Mouse (Mus musculus): ENCODE data around the gene 2410004P03Rik. TPM values are rescaled to one million over a fixed set of nuclear protein-coding genes. Genes with fewer than 3 reads are reported as not detected.

The 2410004P03Rik gene
- total RNA-seq (2014; fragmentation: Nextera tagmentation): not detected in 2 replicates
- total RNA-seq (2017): 0.05 and 0.35 TPM in 2 replicates
- not detected in 2 replicates for polyA plus RNA-seq (2012)

- H3K36me3 ChIP-seq (replicated peaks): no peaks in the 10 kb centered on the region
- ATAC-seq (ENCODE audit: extremely low read depth, insufficient number of reproducible peaks, low FRiP score, poor library complexity, severe bottlenecking) (no peak), DNase-seq (ENCODE audit: low spot score) (no peak)
- TF ChIP-seq CTCF (IDR thresholded peaks at IDR 0.05; ENCODE audit: low read depth, low read length): peak; percentile 19; the same call in 1 of the 2 replicates
- no peak for TF ChIP-seq POLR2AphosphoS5 (IDR thresholded peaks at IDR 0.05; ENCODE audit: insufficient replicate concordance, low read depth, low read length)
- TF ChIP-seq TAL1 (conservative IDR thresholded peaks at IDR 0.05; ENCODE audit: low read depth, low read length): no peak
- H3K27me3 ChIP-seq (ENCODE audit: insufficient read depth, low read length): peaks cover 34% of the 10 kb centered on the region
- H3K9me3 ChIP-seq (replicated peaks): peaks cover 4% of the 10 kb centered on the region; the same call in 1 of the 2 replicates
- no peaks in the 10 kb centered on the region for H3K4me1 ChIP-seq (ENCODE audit: insufficient read depth, low read depth, low read length)
- H3K4me3 ChIP-seq (ENCODE audit: low read depth, low read length): no peak within 1 kb of the TSS
Measured at GRCm38 (mm10) chr12:17011100-17011870, at the start of gene 2410004P03Rik. 2410004P03Rik (minus strand) TSS chr12:17011727.

GRCm38 (mm10) chr12:17061183-17061722 lies 49.7 kb upstream of the 2410004P03Rik start:
- no peaks in the 10 kb centered on the region for H3K36me3 ChIP-seq (replicated peaks)
- no peaks in the 10 kb centered on the region for H3K4me1 ChIP-seq (ENCODE audit: insufficient read depth, low read depth, low read length)
- H3K27me3 ChIP-seq (ENCODE audit: insufficient read depth, low read length): peaks cover 2% of the 10 kb centered on the region
- H3K4me3 ChIP-seq (ENCODE audit: low read depth, low read length): no peak overlapping the region
- TF ChIP-seq POLR2AphosphoS5 (IDR thresholded peaks at IDR 0.05; ENCODE audit: insufficient replicate concordance, low read depth, low read length): no peak
- TF ChIP-seq TAL1 (conservative IDR thresholded peaks at IDR 0.05; ENCODE audit: low read depth, low read length): no peak
- no peak for TF ChIP-seq CTCF (IDR thresholded peaks at IDR 0.05; ENCODE audit: low read depth, low read length)
- no peak for TF ChIP-seq GATA2 (IDR thresholded peaks at IDR 0.05; ENCODE audit: borderline replicate concordance, low read depth, low read length)
- no peak for TF ChIP-seq GATA1 (IDR thresholded peaks at IDR 0.05; ENCODE audit: borderline replicate concordance, low read length)
- DNase-seq (ENCODE audit: low spot score): no peak
- no peaks in the 10 kb centered on the region for H3K9me3 ChIP-seq (replicated peaks)
- no peak for ATAC-seq (ENCODE audit: extremely low read depth, insufficient number of reproducible peaks, low FRiP score, poor library complexity, severe bottlenecking)

GRCm38 (mm10) chr12:17058490-17058889 lies 47.0 kb upstream of the 2410004P03Rik start:
- Histone ChIP-seq H3K36me3 (replicated peaks) (no peaks in the 10 kb centered on the region), H3K9me3 (replicated peaks) (no peaks in the 10 kb centered on the region), H3K27me3 (ENCODE audit: insufficient read depth, low read length) (peaks cover 5% of the 10 kb centered on the region), H3K4me1 (ENCODE audit: insufficient read depth, low read depth, low read length) (no peaks in the 10 kb centered on the region), H3K4me3 (ENCODE audit: low read depth, low read length) (no peak overlapping the region)
- ATAC-seq (ENCODE audit: extremely low read depth, insufficient number of reproducible peaks, low FRiP score, poor library complexity, severe bottlenecking) (no peak), DNase-seq (ENCODE audit: low spot score) (no peak)
- TF ChIP-seq TAL1 (conservative IDR thresholded peaks at IDR 0.05; ENCODE audit: low read depth, low read length) (no peak), POLR2AphosphoS5 (IDR thresholded peaks at IDR 0.05; ENCODE audit: insufficient replicate concordance, low read depth, low read length) (no peak), GATA2 (IDR thresholded peaks at IDR 0.05; ENCODE audit: borderline replicate concordance, low read depth, low read length) (no peak), CTCF (IDR thresholded peaks at IDR 0.05; ENCODE audit: low read depth, low read length) (no peak), GATA1 (IDR thresholded peaks at IDR 0.05; ENCODE audit: borderline replicate concordance, low read length) (no peak)

GRCm38 (mm10) chr12:17057110-17057509 lies 45.6 kb upstream of the 2410004P03Rik start:
- no peak overlapping the region for H3K4me3 ChIP-seq (ENCODE audit: low read depth, low read length)
- no peak for ATAC-seq (ENCODE audit: extremely low read depth, insufficient number of reproducible peaks, low FRiP score, poor library complexity, severe bottlenecking)
- H3K36me3 ChIP-seq (replicated peaks): no peaks in the 10 kb centered on the region
- H3K9me3 ChIP-seq (replicated peaks): no peaks in the 10 kb centered on the region
- TF ChIP-seq GATA1 (IDR thresholded peaks at IDR 0.05; ENCODE audit: borderline replicate concordance, low read length) (no peak), POLR2AphosphoS5 (IDR thresholded peaks at IDR 0.05; ENCODE audit: insufficient replicate concordance, low read depth, low read length) (no peak)
- no peak for DNase-seq (ENCODE audit: low spot score)
- peaks cover 8% of the 10 kb centered on the region; the same call in 1 of the 2 replicates for H3K27me3 ChIP-seq (ENCODE audit: insufficient read depth, low read length)
- no peaks in the 10 kb centered on the region for H3K4me1 ChIP-seq (ENCODE audit: insufficient read depth, low read depth, low read length)

GRCm38 (mm10) chr12:17055766-17056165 lies 44.2 kb upstream of the 2410004P03Rik start:
- Histone ChIP-seq H3K4me3 (ENCODE audit: low read depth, low read length) (no peak overlapping the region), H3K27me3 (ENCODE audit: insufficient read depth, low read length) (peaks cover 6% of the 10 kb centered on the region; the same call in 1 of the 2 replicates), H3K36me3 (replicated peaks) (no peaks in the 10 kb centered on the region), H3K9me3 (replicated peaks) (no peaks in the 10 kb centered on the region), H3K4me1 (ENCODE audit: insufficient read depth, low read depth, low read length) (no peaks in the 10 kb centered on the region)
- DNase-seq (ENCODE audit: low spot score): no peak
- ATAC-seq (ENCODE audit: extremely low read depth, insufficient number of reproducible peaks, low FRiP score, poor library complexity, severe bottlenecking): no peak
- no peak for TF ChIP-seq TAL1 (conservative IDR thresholded peaks at IDR 0.05; ENCODE audit: low read depth, low read length)
- TF ChIP-seq CTCF (IDR thresholded peaks at IDR 0.05; ENCODE audit: low read depth, low read length): no peak
- no peak for TF ChIP-seq GATA1 (IDR thresholded peaks at IDR 0.05; ENCODE audit: borderline replicate concordance, low read length)
- TF ChIP-seq GATA2 (IDR thresholded peaks at IDR 0.05; ENCODE audit: borderline replicate concordance, low read depth, low read length): no peak
- TF ChIP-seq POLR2AphosphoS5 (IDR thresholded peaks at IDR 0.05; ENCODE audit: insufficient replicate concordance, low read depth, low read length): no peak

GRCm38 (mm10) chr12:17054691-17055090 lies 43.2 kb upstream of the 2410004P03Rik start:
- no peak for ATAC-seq (ENCODE audit: extremely low read depth, insufficient number of reproducible peaks, low FRiP score, poor library complexity, severe bottlenecking)
- H3K4me3 ChIP-seq (ENCODE audit: low read depth, low read length): no peak overlapping the region
- TF ChIP-seq POLR2AphosphoS5 (IDR thresholded peaks at IDR 0.05; ENCODE audit: insufficient replicate concordance, low read depth, low read length) (no peak), GATA2 (IDR thresholded peaks at IDR 0.05; ENCODE audit: borderline replicate concordance, low read depth, low read length) (no peak), CTCF (IDR thresholded peaks at IDR 0.05; ENCODE audit: low read depth, low read length) (no peak), GATA1 (IDR thresholded peaks at IDR 0.05; ENCODE audit: borderline replicate concordance, low read length) (no peak), TAL1 (conservative IDR thresholded peaks at IDR 0.05; ENCODE audit: low read depth, low read length) (no peak)
- no peaks in the 10 kb centered on the region for H3K4me1 ChIP-seq (ENCODE audit: insufficient read depth, low read depth, low read length)
- no peaks in the 10 kb centered on the region for H3K36me3 ChIP-seq (replicated peaks)
- DNase-seq (ENCODE audit: low spot score): no peak
- H3K27me3 ChIP-seq (ENCODE audit: insufficient read depth, low read length): peaks cover 6% of the 10 kb centered on the region; the same call in 1 of the 2 replicates
- H3K9me3 ChIP-seq (replicated peaks): no peaks in the 10 kb centered on the region

Data from G1E (cell line).